Mouse (Mus musculus) embryonic stem cell, embryonic (primary cell): ENCODE measurements around the gene Cited1.

Source experiments
- CTCF ChIA-PET, 4 experiments: fragments of 300-600 bp in 2 of 4; fragments of 350-600 bp in 2 of 4; sonication (Branson Sonifier 250); formaldehyde crosslinking; loops; one replicate each; lab custom pipeline; 2022; ENCODE audit warnings: inconsistent platforms in 2 of 4; lab: Charles Lee
- POLR2A ChIA-PET, 4 experiments: fragments of 300-600 bp in 2 of 4; fragments of 350-600 bp in 2 of 4; sonication (Branson Sonifier 250); formaldehyde crosslinking; loops; one replicate each; lab custom pipeline; 2022; ENCODE audit warnings: antibody characterized with exemption in 4 of 4, inconsistent platforms in 1 of 4; lab: Charles Lee

Cited1 gene

DNA sequence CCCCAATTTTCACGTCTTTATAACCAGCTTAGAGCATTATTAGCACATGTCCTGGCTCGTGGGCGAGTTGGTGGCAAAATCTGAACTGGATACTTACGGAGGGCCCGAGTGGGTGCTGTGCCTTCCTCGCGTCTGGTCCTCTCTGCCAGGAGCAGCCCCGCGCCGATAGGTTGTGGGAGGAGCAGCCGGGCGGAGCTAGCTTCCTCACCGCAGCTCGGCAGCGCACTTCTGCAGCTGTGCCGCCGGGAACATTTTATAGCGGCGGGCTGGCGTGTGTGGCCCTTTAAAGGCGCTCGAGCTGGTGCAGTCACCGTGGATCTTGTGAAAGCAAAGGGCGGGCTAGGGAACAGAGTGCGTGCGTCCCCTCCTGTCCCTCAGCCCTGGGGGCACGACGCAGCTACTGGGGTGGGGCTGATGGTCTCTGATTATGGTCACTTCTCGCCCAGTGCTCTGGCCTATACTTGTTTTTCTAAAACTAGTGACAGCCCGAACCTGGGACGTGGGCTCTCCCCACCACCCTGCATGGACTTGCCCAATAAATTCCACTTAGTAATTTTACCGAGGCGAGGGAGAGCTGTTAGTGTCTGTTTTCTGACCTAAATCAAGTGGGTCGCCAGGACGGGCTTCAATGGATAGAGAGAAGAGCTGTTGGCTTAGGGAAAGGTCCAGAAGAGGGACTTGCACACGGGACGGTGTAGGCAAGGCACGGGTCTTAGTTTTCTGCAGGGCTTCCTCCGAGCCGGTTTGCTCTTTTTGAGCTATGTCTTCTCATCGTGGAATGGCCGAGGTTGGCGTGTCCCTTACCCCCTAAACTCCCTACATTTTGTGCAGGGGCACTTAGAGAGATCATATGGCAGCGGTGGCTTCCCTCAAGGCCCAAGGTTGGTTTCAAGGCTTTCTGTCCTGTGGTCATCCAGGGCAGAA, at the start of gene Cited1:
TSS of gene Cited1 (minus strand) at position 245 of the 924 bp plus-strand sequence.
- ChIA-PET CTCF (interaction anchor here in 3 of 4 experiments (0.5 to 1.9 kb wide), 5 partner anchors 23 to 540 kb away, joined by 3 to 6 read pairs (median 4); no protein-coding TSS in a partner anchor), POLR2A (interaction anchor here (0.6 to 2.1 kb wide), 16 partner anchors 19 to 235 kb away, joined by 3 to 13 read pairs (median 4); partner anchors contain the start of genes Rps4x (in 2 of the 4) and Ercc6l (in 1 of the 4))

DNA sequence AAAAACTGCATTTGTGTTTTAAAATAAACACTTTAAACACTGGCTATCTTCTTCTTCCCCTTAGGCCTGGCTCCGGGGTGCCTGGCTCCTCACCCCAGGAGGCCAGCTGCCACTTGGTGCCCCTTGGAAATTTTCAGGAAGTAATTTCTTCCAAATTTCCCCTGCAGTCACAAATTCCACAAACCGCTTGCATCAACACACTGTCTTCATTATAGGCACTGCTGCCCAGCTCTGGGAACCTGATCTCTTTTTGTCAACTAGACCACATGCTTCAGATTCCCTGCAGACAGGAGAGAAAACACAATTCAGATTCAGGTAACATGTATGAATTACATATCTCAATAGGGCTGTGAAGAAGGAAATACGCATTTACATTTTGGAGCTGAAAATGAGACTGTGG, 32.9 kb upstream of the Cited1 start:
- ChIA-PET CTCF (no interaction called here), POLR2A (interaction anchor here in 1 of 4 experiments (0.7 to 0.8 kb wide), 2 partner anchors 9 to 305 kb away, joined by 3 read pairs; no protein-coding TSS in a partner anchor)

GRCm38 (mm10) chrX:102262620-102263345, 10.8 kb upstream of the Cited1 start:
- POLR2A ChIA-PET: no interaction called here

DNA sequence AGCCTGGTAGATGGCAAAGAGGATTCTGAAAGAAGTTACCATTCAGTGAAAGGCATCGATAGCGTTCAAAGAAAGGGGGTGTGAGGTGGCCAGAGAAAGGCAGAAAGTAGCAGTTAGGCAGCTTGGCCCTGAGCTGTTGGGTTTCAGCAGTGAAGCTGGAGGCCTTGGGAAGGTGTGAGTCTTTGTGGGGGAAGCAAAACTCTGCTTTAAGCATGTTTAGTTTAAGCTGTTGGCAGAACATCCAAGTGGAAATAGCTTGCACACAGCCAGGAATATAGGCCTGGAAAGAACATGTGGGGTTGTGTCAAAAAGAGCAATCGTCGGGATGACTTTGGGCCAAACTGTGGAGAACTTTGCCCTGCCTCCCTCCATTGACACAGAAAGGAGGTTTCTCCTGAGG, 7.8 kb upstream of the Cited1 start:
- ChIA-PET POLR2A (interaction anchor here in 1 of 4 experiments (1.4 kb wide), 1 partner anchor 45 kb away, joined by 3 read pairs; no protein-coding TSS in a partner anchor), CTCF (no interaction called here)

More at GRCm38 (mm10) chrX:102262620-102263345, 10.8 kb upstream of the Cited1 start:
- CTCF ChIA-PET: no interaction called here

- CTCF ChIA-PET: interaction anchor here in 1 of 4 experiments (0.6 kb wide), 1 partner anchor 1148 kb away, joined by 3 read pairs; no protein-coding TSS in a partner anchor
Observed at GRCm38 (mm10) chrX:102253892-102254291, 1.9 kb upstream of the Cited1 start.

GRCm38 (mm10) chrX:102251221-102251936, 602 bp downstream of the Cited1 start:
- ChIA-PET CTCF (interaction anchor here in 2 of 4 experiments (0.6 to 1.9 kb wide), 5 partner anchors 31 to 541 kb away, joined by 3 to 6 read pairs (median 4); no protein-coding TSS in a partner anchor), POLR2A (interaction anchor here (0.6 to 2.1 kb wide), 15 partner anchors 18 to 236 kb away, joined by 3 to 13 read pairs (median 4); partner anchors contain the start of genes Rps4x (in 2 of the 4) and Ercc6l (in 1 of the 4))

More at GRCm38 (mm10) chrX:102253892-102254291, 1.9 kb upstream of the Cited1 start:
- POLR2A ChIA-PET: no interaction called here

- ChIA-PET CTCF (interaction anchor here in 1 of 4 experiments (1.3 to 1.9 kb wide), 2 partner anchors 31 to 228 kb away, joined by 3 to 6 read pairs; no protein-coding TSS in a partner anchor), POLR2A (interaction anchor here in 2 of 4 experiments (0.9 to 2.1 kb wide), 4 partner anchors 35 to 94 kb away, joined by 3 to 13 read pairs (median 4); partner anchors contain the start of genes Ercc6l (in 1 of the 2) and Rps4x (in 1 of the 2))
Observed at GRCm38 (mm10) chrX:102250891-102251170, 1.1 kb downstream of the Cited1 start.

DNA sequence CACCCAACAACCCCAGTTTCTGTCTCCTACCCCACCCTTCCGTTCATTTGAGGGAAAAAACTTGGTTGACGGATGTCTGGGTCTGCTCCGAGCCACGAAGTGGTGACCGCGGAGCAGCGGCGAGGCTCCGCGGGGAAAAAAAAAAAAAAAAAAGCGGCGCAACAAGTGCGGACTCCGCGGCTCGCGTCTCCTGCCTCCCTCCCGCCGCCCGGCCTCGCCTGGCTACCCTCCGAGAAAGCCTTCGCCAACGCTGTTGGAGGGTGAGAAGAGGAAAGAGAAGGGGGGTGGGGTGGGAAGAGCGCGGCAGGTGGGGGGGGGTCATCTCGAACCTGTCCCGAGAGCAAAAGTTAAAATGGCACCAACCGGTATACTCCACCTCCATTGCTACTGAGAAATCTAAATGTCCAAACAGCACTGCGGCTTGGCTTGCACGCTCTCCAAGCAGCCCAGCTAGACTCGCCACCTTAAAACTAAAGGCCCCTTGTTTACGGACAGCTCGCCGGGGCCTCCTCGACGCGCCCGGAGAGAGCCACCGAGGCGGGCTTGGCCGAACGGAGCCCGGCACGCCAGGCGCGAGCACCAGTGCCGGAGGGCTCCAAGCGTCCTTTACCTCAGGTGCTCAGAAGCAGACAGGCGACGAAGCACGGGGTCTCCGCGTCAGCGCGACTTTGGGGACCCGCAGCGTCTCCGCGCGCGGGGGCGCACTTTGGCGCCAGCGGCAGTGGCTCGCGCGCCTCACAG, 1.7 kb downstream of the Cited1 start:
- POLR2A ChIA-PET: interaction anchor here in 2 of 4 experiments (0.7 to 0.9 kb wide), 3 partner anchors 67 to 200 kb away, joined by 3 to 7 read pairs (median 3); no protein-coding TSS in a partner anchor
- CTCF ChIA-PET: interaction anchor here in 2 of 4 experiments (0.6 to 1.9 kb wide), 3 partner anchors 31 to 296 kb away, joined by 3 to 6 read pairs (median 4); no protein-coding TSS in a partner anchor

DNA sequence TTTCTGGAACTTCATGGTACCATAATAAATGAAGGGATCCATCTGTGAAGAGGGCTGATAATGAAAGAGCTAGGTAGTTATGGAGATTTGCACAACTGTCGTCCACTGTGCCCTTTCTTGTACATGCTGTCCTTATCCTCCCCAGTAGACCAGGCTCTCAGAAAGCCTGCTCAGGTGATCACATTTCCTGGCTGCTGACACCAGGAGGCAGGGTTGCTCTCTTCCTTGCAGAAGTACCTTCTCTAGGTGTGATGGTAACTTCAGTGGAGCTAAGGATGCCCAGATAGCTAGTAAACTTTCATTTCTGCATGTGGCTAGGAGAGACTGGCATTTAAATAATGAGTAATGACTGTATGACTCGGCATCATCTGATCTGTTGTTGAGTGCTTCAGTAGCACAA, 7.6 kb downstream of the Cited1 start:
- CTCF ChIA-PET: interaction anchor here in 1 of 4 experiments (1.0 kb wide), 1 partner anchor 235 kb away, joined by 3 read pairs; no protein-coding TSS in a partner anchor
- POLR2A ChIA-PET: no interaction called here

- POLR2A ChIA-PET: interaction anchor here in 3 of 4 experiments (0.5 to 1.6 kb wide), 3 partner anchors 30 to 1624 kb away, joined by 3 to 5 read pairs (median 4); partner anchors contain the start of gene Rps4x (in 1 of the 3)
- CTCF ChIA-PET: interaction anchor here (0.6 to 2.6 kb wide), 23 partner anchors 9 to 426 kb away, joined by 3 to 21 read pairs (median 4); partner anchors contain the start of gene Hdac8 (in 1 of the 4)
Observed at GRCm38 (mm10) chrX:102219126-102219525, 32.9 kb downstream of the Cited1 start.

DNA sequence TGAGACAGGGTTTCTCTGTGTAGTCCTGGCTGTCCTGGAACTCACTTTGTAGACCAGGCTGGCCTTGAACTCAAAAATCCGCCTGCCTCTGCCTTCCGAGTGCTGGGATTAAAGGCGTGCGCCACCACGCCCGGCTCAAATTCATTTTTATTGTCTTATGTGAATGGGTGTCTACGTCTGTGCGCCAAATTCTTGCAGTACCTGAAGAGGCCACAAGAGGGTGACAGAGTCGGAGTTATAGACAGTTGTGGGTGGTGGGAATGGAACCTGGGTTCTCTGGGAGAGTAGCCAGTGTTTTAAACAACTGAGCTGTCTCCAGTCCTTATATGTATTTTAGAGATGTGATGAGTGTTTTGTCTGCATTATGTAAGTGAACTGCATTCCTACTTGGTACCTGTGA, 36.6 kb downstream of the Cited1 start:
- ChIA-PET CTCF (interaction anchor here in 1 of 4 experiments (0.7 kb wide), 1 partner anchor 263 kb away, joined by 7 read pairs; no protein-coding TSS in a partner anchor), POLR2A (interaction anchor here in 1 of 4 experiments (1.6 kb wide), 1 partner anchor 36 kb away, joined by 3 read pairs; no protein-coding TSS in a partner anchor)
